Mouse (Mus musculus): ENCODE measurements at regions not wholly inside any gene's neighbourhood (a gene's known extent, or its start where the extent isn't known, plus 50 kb on each side); places are given as distances from the start of the nearest gene placed in this dataset.

- no peak for DNase-seq (ENCODE audit: low spot score in 2 of 2)
Observed at GRCm38 (mm10) chr4:68179551-68179950, 774.6 kb downstream of the Brinp1 start.

- no peak for DNase-seq (ENCODE audit: low spot score in 2 of 2)
Observed at GRCm38 (mm10) chr4:68156499-68156898, 797.7 kb downstream of the Brinp1 start.

GRCm38 (mm10) chr4:68148483-68149069 is 805.6 kb downstream of the Brinp1 start:
- DNase-seq (ENCODE audit: low spot score in 2 of 2), result no peak

- no peak for DNase-seq (ENCODE audit: low spot score in 2 of 2)
Observed at GRCm38 (mm10) chr4:68128124-68128523, 826.1 kb downstream of the Brinp1 start.

- DNase-seq (ENCODE audit: low spot score in 2 of 2), result no peak
Observed at GRCm38 (mm10) chr4:68114502-68114901, 839.7 kb downstream of the Brinp1 start.

GRCm38 (mm10) chr4:68085255-68085654 is 868.9 kb downstream of the Brinp1 start:
- DNase-seq (ENCODE audit: low spot score in 2 of 2), result no peak

GRCm38 (mm10) chr4:68056813-68057578 is 897.2 kb downstream of the Brinp1 start:
- DNase-seq (ENCODE audit: low spot score in 2 of 2), result no peak

GRCm38 (mm10) chr4:68022891-68023303 is 931.3 kb downstream of the Brinp1 start:
- peak; percentile 55 to 63 for DNase-seq (ENCODE audit: low spot score in 2 of 2)

- DNase-seq (ENCODE audit: low spot score in 2 of 2), result no peak
Observed at GRCm38 (mm10) chr4:68011371-68011770, 942.8 kb downstream of the Brinp1 start.

GRCm38 (mm10) chr4:67994796-67995283 is 959.4 kb downstream of the Brinp1 start:
- DNase-seq (ENCODE audit: low spot score in 2 of 2), result no peak

- no peak for DNase-seq (ENCODE audit: low spot score in 2 of 2)
Observed at GRCm38 (mm10) chr4:67963456-67963855, 990.7 kb downstream of the Brinp1 start.

- DNase-seq (ENCODE audit: low spot score in 2 of 2), result no peak
Observed at GRCm38 (mm10) chr4:67948000-67948399, 1006.2 kb downstream of the Brinp1 start.

GRCm38 (mm10) chr4:67932481-67932880 is 1021.7 kb downstream of the Brinp1 start:
- DNase-seq (ENCODE audit: low spot score in 2 of 2), result no peak

- no peak for DNase-seq (ENCODE audit: low spot score in 2 of 2)
Observed at GRCm38 (mm10) chr4:67899109-67899508, 1055.1 kb downstream of the Brinp1 start.

GRCm38 (mm10) chr4:67891946-67892575 is 1062.1 kb downstream of the Brinp1 start:
- DNase-seq (ENCODE audit: low spot score in 2 of 2), result no peak

- no peak for DNase-seq (ENCODE audit: low spot score in 2 of 2)
Observed at GRCm38 (mm10) chr4:67887954-67888353, 1060.6 kb downstream of the Tlr4 start.

- no peak for DNase-seq (ENCODE audit: low spot score in 2 of 2)
Observed at GRCm38 (mm10) chr4:67885204-67885603, 1057.8 kb downstream of the Tlr4 start.

- no peak for DNase-seq (ENCODE audit: low spot score in 2 of 2)
Observed at GRCm38 (mm10) chr4:67862218-67862617, 1034.8 kb downstream of the Tlr4 start.

- no peak for DNase-seq (ENCODE audit: low spot score in 2 of 2)
Observed at GRCm38 (mm10) chr4:67861801-67862200, 1034.4 kb downstream of the Tlr4 start.

- no peak for DNase-seq (ENCODE audit: low spot score in 2 of 2)
Observed at GRCm38 (mm10) chr4:67853001-67853400, 1025.6 kb downstream of the Tlr4 start.

GRCm38 (mm10) chr4:67833397-67833796 is 1006.0 kb downstream of the Tlr4 start:
- no peak for DNase-seq (ENCODE audit: low spot score in 2 of 2)

GRCm38 (mm10) chr4:67825484-67825883 is 998.1 kb downstream of the Tlr4 start:
- no peak for DNase-seq (ENCODE audit: low spot score in 2 of 2)

Measured in layer of hippocampus, adult 8-10 months (tissue).